Mouse (Mus musculus): ENCODE measurements around the gene Gm4707. TPM values are rescaled to one million over a fixed set of nuclear protein-coding genes. Genes with fewer than 3 reads are reported as not detected.

The Gm4707 gene
- 2.9 and 4.2 TPM in 2 replicates for polyA plus RNA-seq (2014; fragmentation: Nextera tagmentation; extraction: Ambion mirVana)

GRCm38 (mm10) chr17:71459818-71460217 is at the start of gene Gm4707:
Gene Gm4707 (minus strand): TSS chr17:71459918.
- Histone ChIP-seq H3K4me2 (no peak within 1 kb of the TSS), H3K27ac (ENCODE audit: low read depth, low read length) (no peak within 1 kb of the TSS), H3K9me3 (replicated peaks; ENCODE audit: control insufficient read depth, low read length) (no peaks in the 10 kb centered on the region), H3K4me1 (ENCODE audit: control insufficient read depth, insufficient read depth, low read length) (no peaks in the 10 kb centered on the region), H3K36me3 (ENCODE audit: control insufficient read depth, insufficient read depth, low read length) (peaks cover 9% of the 10 kb centered on the region; the same call in 1 of the 2 replicates), H3K4me3 (ENCODE audit: low read depth, low read length) (no peak within 1 kb of the TSS), H3K27me3 (ENCODE audit: control insufficient read depth, insufficient read depth, low read length) (no peaks in the 10 kb centered on the region), H3K9ac (ENCODE audit: low read depth, low read length) (no peak within 1 kb of the TSS)
- no peak for ATAC-seq (replicated peaks; ENCODE audit: insufficient number of reproducible peaks, low FRiP score, low TSS enrichment)
- WGBS (ENCODE audit: insufficient replicate concordance) = 97% methylated on average over 2 of the region's 2 CpGs

- 84% methylated on average over 8 of the region's 8 CpGs for WGBS (ENCODE audit: insufficient replicate concordance)
- Histone ChIP-seq H3K9ac (ENCODE audit: low read depth, low read length) (no peak overlapping the region), H3K4me2 (no peak overlapping the region), H3K4me1 (ENCODE audit: control insufficient read depth, insufficient read depth, low read length) (no peaks in the 10 kb centered on the region), H3K27ac (ENCODE audit: low read depth, low read length) (no peak overlapping the region), H3K36me3 (ENCODE audit: control insufficient read depth, insufficient read depth, low read length) (peaks cover 24% of the 10 kb centered on the region; the same call in 1 of the 2 replicates), H3K4me3 (ENCODE audit: low read depth, low read length) (no peak overlapping the region), H3K27me3 (ENCODE audit: control insufficient read depth, insufficient read depth, low read length) (no peaks in the 10 kb centered on the region), H3K9me3 (replicated peaks; ENCODE audit: control insufficient read depth, low read length) (no peaks in the 10 kb centered on the region)
- no peak for ATAC-seq (replicated peaks; ENCODE audit: insufficient number of reproducible peaks, low FRiP score, low TSS enrichment)
These were observed 47.1 kb upstream of the Gm4707 start for GRCm38 (mm10) chr17:71506832-71507231.

GRCm38 (mm10) chr17:71495784-71496183 is 36.1 kb upstream of the Gm4707 start:
- H3K9ac ChIP-seq (ENCODE audit: low read depth, low read length) = no peak overlapping the region
- H3K27me3 ChIP-seq (ENCODE audit: control insufficient read depth, insufficient read depth, low read length) = no peaks in the 10 kb centered on the region
- H3K9me3 ChIP-seq (replicated peaks; ENCODE audit: control insufficient read depth, low read length) = no peaks in the 10 kb centered on the region
- no peak overlapping the region for H3K27ac ChIP-seq (ENCODE audit: low read depth, low read length)
- H3K4me1 ChIP-seq (ENCODE audit: control insufficient read depth, insufficient read depth, low read length) = no peaks in the 10 kb centered on the region
- H3K4me2 ChIP-seq = no peak overlapping the region
- no peak for ATAC-seq (replicated peaks; ENCODE audit: insufficient number of reproducible peaks, low FRiP score, low TSS enrichment)
- 91% methylated on average over 4 of the region's 4 CpGs for WGBS (ENCODE audit: insufficient replicate concordance)
- no peak overlapping the region for H3K4me3 ChIP-seq (ENCODE audit: low read depth, low read length)
- peaks cover 27% of the 10 kb centered on the region for H3K36me3 ChIP-seq (ENCODE audit: control insufficient read depth, insufficient read depth, low read length)

GRCm38 (mm10) chr17:71491332-71491686 is 31.6 kb upstream of the Gm4707 start:
- Histone ChIP-seq H3K27ac (ENCODE audit: low read depth, low read length) (no peak overlapping the region), H3K9me3 (replicated peaks; ENCODE audit: control insufficient read depth, low read length) (no peaks in the 10 kb centered on the region), H3K9ac (ENCODE audit: low read depth, low read length) (no peak overlapping the region), H3K4me3 (ENCODE audit: low read depth, low read length) (no peak overlapping the region), H3K36me3 (ENCODE audit: control insufficient read depth, insufficient read depth, low read length) (peaks cover 10% of the 10 kb centered on the region), H3K4me2 (no peak overlapping the region), H3K4me1 (ENCODE audit: control insufficient read depth, insufficient read depth, low read length) (no peaks in the 10 kb centered on the region), H3K27me3 (ENCODE audit: control insufficient read depth, insufficient read depth, low read length) (no peaks in the 10 kb centered on the region)
- 73% methylated on average over 4 of the region's 4 CpGs for WGBS (ENCODE audit: insufficient replicate concordance)
- no peak for ATAC-seq (replicated peaks; ENCODE audit: insufficient number of reproducible peaks, low FRiP score, low TSS enrichment)

- Histone ChIP-seq H3K27ac (ENCODE audit: low read depth, low read length) (no peak overlapping the region), H3K27me3 (ENCODE audit: control insufficient read depth, insufficient read depth, low read length) (no peaks in the 10 kb centered on the region), H3K4me3 (ENCODE audit: low read depth, low read length) (no peak overlapping the region), H3K4me2 (no peak overlapping the region), H3K36me3 (ENCODE audit: control insufficient read depth, insufficient read depth, low read length) (peaks cover 6% of the 10 kb centered on the region), H3K9me3 (replicated peaks; ENCODE audit: control insufficient read depth, low read length) (no peaks in the 10 kb centered on the region), H3K9ac (ENCODE audit: low read depth, low read length) (no peak overlapping the region), H3K4me1 (ENCODE audit: control insufficient read depth, insufficient read depth, low read length) (no peaks in the 10 kb centered on the region)
- 60% methylated on average over 9 of the region's 9 CpGs for WGBS (ENCODE audit: insufficient replicate concordance)
- no peak for ATAC-seq (replicated peaks; ENCODE audit: insufficient number of reproducible peaks, low FRiP score, low TSS enrichment)
These were observed 31.1 kb upstream of the Gm4707 start for GRCm38 (mm10) chr17:71490666-71491331.

GRCm38 (mm10) chr17:71489703-71490461 is 30.2 kb upstream of the Gm4707 start:
- H3K36me3 ChIP-seq (ENCODE audit: control insufficient read depth, insufficient read depth, low read length) = no peaks in the 10 kb centered on the region
- H3K9me3 ChIP-seq (replicated peaks; ENCODE audit: control insufficient read depth, low read length) = no peaks in the 10 kb centered on the region
- ATAC-seq (replicated peaks; ENCODE audit: insufficient number of reproducible peaks, low FRiP score, low TSS enrichment) = no peak
- H3K4me3 ChIP-seq (ENCODE audit: low read depth, low read length) = no peak overlapping the region
- H3K27ac ChIP-seq (ENCODE audit: low read depth, low read length) = no peak overlapping the region
- H3K4me1 ChIP-seq (ENCODE audit: control insufficient read depth, insufficient read depth, low read length) = no peaks in the 10 kb centered on the region
- no peak overlapping the region for H3K4me2 ChIP-seq
- no peaks in the 10 kb centered on the region for H3K27me3 ChIP-seq (ENCODE audit: control insufficient read depth, insufficient read depth, low read length)
- no peak overlapping the region for H3K9ac ChIP-seq (ENCODE audit: low read depth, low read length)
- 80% methylated on average over 9 of the region's 9 CpGs for WGBS (ENCODE audit: insufficient replicate concordance)

- Histone ChIP-seq H3K9ac (ENCODE audit: low read depth, low read length) (0 out of 2 replicates have a peak overlapping the region, but pooled peaks have one; percentile 8), H3K4me2 (peak overlapping the region; percentile 3), H3K36me3 (ENCODE audit: control insufficient read depth, insufficient read depth, low read length) (no peaks in the 10 kb centered on the region), H3K4me3 (ENCODE audit: low read depth, low read length) (no peak overlapping the region), H3K4me1 (ENCODE audit: control insufficient read depth, insufficient read depth, low read length) (no peaks in the 10 kb centered on the region), H3K27me3 (ENCODE audit: control insufficient read depth, insufficient read depth, low read length) (no peaks in the 10 kb centered on the region), H3K27ac (ENCODE audit: low read depth, low read length) (no peak overlapping the region), H3K9me3 (replicated peaks; ENCODE audit: control insufficient read depth, low read length) (no peaks in the 10 kb centered on the region)
- ATAC-seq (replicated peaks; ENCODE audit: insufficient number of reproducible peaks, low FRiP score, low TSS enrichment) = no peak
- 38% methylated on average over 8 of the region's 8 CpGs for WGBS (ENCODE audit: insufficient replicate concordance)
These were observed 26.6 kb upstream of the Gm4707 start for GRCm38 (mm10) chr17:71486231-71486851.

GRCm38 (mm10) chr17:71485791-71486230 is 26.1 kb upstream of the Gm4707 start:
- Histone ChIP-seq H3K9ac (ENCODE audit: low read depth, low read length) (no peak overlapping the region), H3K9me3 (replicated peaks; ENCODE audit: control insufficient read depth, low read length) (no peaks in the 10 kb centered on the region), H3K36me3 (ENCODE audit: control insufficient read depth, insufficient read depth, low read length) (no peaks in the 10 kb centered on the region), H3K4me3 (ENCODE audit: low read depth, low read length) (no peak overlapping the region), H3K27me3 (ENCODE audit: control insufficient read depth, insufficient read depth, low read length) (no peaks in the 10 kb centered on the region), H3K4me1 (ENCODE audit: control insufficient read depth, insufficient read depth, low read length) (no peaks in the 10 kb centered on the region), H3K4me2 (peak overlapping the region; percentile 3), H3K27ac (ENCODE audit: low read depth, low read length) (no peak overlapping the region)
- ATAC-seq (replicated peaks; ENCODE audit: insufficient number of reproducible peaks, low FRiP score, low TSS enrichment) = no peak
- 67% methylated on average over 12 of the region's 12 CpGs for WGBS (ENCODE audit: insufficient replicate concordance)

Data from heart, embryonic 11.5 days (tissue).